Mouse (Mus musculus) leukemia stem cell, adult 10-12 weeks (primary cell): ENCODE measurements around the gene Duox2. TPM values are rescaled to one million over a fixed set of nuclear protein-coding genes. Genes with fewer than 3 reads are reported as not detected.

Experiments used
- polyA plus RNA-seq: library from polyadenylated mRNA; stranded (reverse); fragments of >175 nt; gene quantifications from 2 replicates; pipeline ENCODE4 v1.2.3, GENCODE M21; 2012; ENCODE audit warnings: low replicate concordance

Duox2 gene
- polyA plus RNA-seq = not detected in 2 replicates

DNA sequence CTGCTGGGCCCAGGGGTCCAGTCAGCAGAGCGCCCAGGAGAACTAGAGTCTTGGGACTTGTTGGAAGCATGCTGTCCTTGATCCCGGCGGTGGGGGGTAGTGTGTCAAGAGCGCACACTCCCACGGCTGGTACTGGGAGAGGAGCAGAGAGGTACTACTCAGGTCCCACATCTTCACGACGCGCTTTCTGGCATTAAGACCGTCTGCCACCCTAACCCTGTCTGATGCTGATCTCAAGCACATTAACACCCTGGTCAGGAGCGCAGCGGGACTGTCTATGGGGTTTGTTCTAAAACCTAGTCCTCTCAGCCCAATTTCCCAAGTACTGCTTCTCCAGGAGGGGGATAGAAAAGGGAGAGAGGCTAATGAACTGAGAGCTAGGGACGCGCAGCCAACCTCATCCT is at the start of gene Duox2:
Duox2 (minus strand) TSS at position 354 of the 404 bp plus-strand sequence.

DNA sequence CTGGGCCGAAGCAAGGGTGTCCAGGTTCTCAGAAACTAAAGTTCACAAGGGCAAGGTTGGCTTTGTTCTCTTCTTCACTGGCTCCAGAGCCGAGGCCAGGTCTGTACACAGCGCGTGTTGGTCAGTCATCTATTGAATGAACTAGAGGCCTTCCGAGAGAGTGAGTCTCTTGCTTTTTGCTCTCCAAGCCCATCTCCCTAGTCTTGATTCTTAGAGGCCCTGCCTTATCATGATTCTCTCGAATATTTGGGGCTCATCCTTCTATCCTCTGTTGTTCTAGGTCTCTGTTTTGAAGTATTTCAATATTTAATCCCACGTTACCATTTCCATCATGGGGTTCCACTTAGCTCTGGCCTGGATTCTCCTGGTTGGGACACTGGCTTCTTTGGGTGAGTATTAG is 17.1 kb upstream of the Duox2 start, which contains the start of gene Duox1:
Duox1 (plus strand) TSS at position 301 of the 400 bp plus-strand sequence.

DNA sequence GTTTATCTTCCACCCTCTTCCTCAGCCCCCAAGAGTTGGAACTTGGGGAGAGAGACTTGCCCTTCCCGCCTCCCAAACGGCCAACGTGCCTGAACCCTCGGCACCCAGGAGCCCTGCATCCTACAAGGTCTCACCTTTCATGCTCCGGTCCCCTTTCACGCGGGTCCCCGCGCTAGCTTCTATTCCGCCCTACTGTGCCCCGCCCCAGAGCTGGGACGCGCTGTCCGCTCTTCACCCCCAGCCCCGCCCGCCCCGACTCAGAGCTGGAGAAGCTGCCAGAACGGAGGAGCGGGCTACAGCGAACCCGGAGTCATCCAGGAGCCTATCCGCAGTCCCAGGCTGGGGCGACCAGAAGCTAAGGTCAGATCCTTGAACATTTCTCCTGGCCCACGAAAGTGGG is 15.3 kb upstream of the Duox2 start, which contains the start of gene Duoxa1:
Duoxa1 (minus strand) TSS at position 195 of the 400 bp plus-strand sequence.

DNA sequence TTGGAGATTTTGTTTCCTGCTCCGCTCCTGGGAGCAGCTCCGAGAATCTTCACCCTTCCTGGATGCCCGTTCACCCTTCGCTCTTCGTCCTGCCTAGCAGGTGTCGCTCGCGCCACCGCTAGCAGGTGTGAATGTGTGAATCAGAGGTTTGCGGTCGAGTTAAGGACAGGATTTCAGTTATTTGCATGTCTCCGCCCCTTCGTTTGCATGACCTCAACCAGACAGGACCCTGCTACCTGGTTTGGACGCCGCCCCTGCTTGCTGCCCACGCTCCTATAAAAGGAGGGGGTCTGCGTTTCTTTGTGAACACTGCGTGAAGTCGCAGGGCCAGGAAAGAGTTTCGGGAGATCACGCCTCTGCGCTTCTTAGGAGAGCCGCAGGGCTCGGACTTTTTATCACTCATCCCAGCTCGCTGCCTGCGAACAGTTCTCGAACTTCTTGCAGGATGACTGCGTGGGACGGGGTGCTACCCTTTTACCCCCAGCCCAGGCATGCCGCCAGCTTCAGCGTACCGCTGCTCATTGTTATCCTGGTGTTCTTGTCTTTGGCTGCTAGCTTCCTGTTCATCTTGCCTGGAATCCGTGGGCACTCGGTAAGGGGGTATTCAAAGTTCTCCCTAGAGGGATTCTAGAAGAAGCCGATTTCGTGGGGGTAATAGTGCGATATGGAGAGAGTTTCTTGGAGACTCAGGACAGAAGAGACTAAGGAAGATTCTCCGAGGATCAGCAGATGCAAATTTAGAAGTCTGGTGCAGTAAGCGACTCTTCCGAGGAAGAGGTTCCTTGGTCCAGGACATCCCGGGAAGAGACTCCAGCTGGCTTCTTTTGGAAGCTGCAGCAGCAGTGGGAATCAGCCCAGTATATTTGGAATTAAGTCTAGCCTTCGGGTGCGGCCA is 594 bp upstream of the Duox2 start, which contains the start of gene Duoxa2:
Duoxa2 (plus strand) TSS at position 305 of the 895 bp plus-strand sequence.

GRCm38 (mm10) chr2:122234611-122235288 is 63.5 kb downstream of the Duox2 start, which contains the start of gene Sord:
Gene Sord, plus strand, starts transcription at chr2:122234749.

Other genes starting within 250 kb of the Duox2 start
- 0.95 and 1.5 TPM in 2 replicates for gene Spg11, start 180.1 kb downstream of the Duox2 start, polyA plus RNA-seq
- 35.5 and 49.1 TPM in 2 replicates for gene B2m, start 150.8 kb downstream of the Duox2 start, polyA plus RNA-seq
- 0.10 TPM in 1 of 2 replicates, not detected in the other for gene Trim69, start 137.7 kb downstream of the Duox2 start, polyA plus RNA-seq
- 0.07 TPM in 1 of 2 replicates, not detected in the other for gene Patl2, start 112.3 kb downstream of the Duox2 start, polyA plus RNA-seq
- gene Terb2, start 112.2 kb downstream of the Duox2 start, polyA plus RNA-seq = not detected in 2 replicates
- 4.3 and 4.7 TPM in 2 replicates for gene Sord, start 63.7 kb downstream of the Duox2 start, polyA plus RNA-seq
- not detected in 2 replicates for gene Duoxa2, start 451 bp upstream of the Duox2 start, polyA plus RNA-seq
- gene Duoxa1, start 15.3 kb upstream of the Duox2 start, polyA plus RNA-seq = not detected in 2 replicates
- gene Duox1, start 17.2 kb upstream of the Duox2 start, polyA plus RNA-seq = not detected in 2 replicates
- 15.5 and 30.8 TPM in 2 replicates for gene Shf, start 70.7 kb upstream of the Duox2 start, polyA plus RNA-seq
- gene Slc28a2, start 128.0 kb upstream of the Duox2 start, polyA plus RNA-seq = 0.11 and 0.17 TPM in 2 replicates
- not detected in 2 replicates for gene Gm14085, start 186.5 kb upstream of the Duox2 start, polyA plus RNA-seq